Mouse (Mus musculus) lung, postnatal 0 days (tissue): ENCODE measurements around the gene Hspb1.

ENCODE experiments used
- CTCF ChIP-seq: IDR thresholded peaks from 2 replicates; pipeline ENCODE4 v1.5.1; 2016; ENCODE audit warnings: antibody characterized with exemption, mild to moderate bottlenecking
- EP300 ChIP-seq: IDR thresholded peaks from 2 replicates; pipeline ENCODE4 v1.6.1; 2016; ENCODE audit warnings: antibody characterized with exemption, mild to moderate bottlenecking, control low read depth

GRCm38 (mm10) chr5:135892589-135893351, 5.1 kb downstream of the Hspb1 start:
- TF ChIP-seq CTCF (no peak), EP300 (no peak)
